Mouse (Mus musculus): ENCODE data around the gene Bmp8b.
"Not testable (repeated sequence)": the region's sequence is repeated elsewhere in the genome, so short reads cannot be mapped to it uniquely, and the experiment has no call there.

Gene Bmp8b

GRCm38 (mm10) chr4:123104651-123105450 lies at the start of gene Bmp8b:
TSS of gene Bmp8b (plus strand) at chr4:123105165.
- DNase-seq (ENCODE audit: low spot score) = peak; percentile 62

- DNase-seq (ENCODE audit: low spot score) = no peak
These were observed 48.3 kb upstream of the Bmp8b start for GRCm38 (mm10) chr4:123056560-123057109.

- DNase-seq (ENCODE audit: low spot score) = no peak
These were observed 47.0 kb upstream of the Bmp8b start for GRCm38 (mm10) chr4:123057957-123058356.

- no peak for DNase-seq (ENCODE audit: low spot score)
These were observed 43.2 kb upstream of the Bmp8b start for GRCm38 (mm10) chr4:123061744-123062143.

- no peak for DNase-seq (ENCODE audit: low spot score)
These were observed 36.3 kb upstream of the Bmp8b start for GRCm38 (mm10) chr4:123068646-123069045.

GRCm38 (mm10) chr4:123071266-123071966 lies 33.5 kb upstream of the Bmp8b start:
- DNase-seq (ENCODE audit: low spot score) = peak; percentile 82

GRCm38 (mm10) chr4:123076928-123077327 lies 28.0 kb upstream of the Bmp8b start:
- DNase-seq (ENCODE audit: low spot score) = no peak

- DNase-seq (ENCODE audit: low spot score) = no peak
These were observed 26.7 kb upstream of the Bmp8b start for GRCm38 (mm10) chr4:123078231-123078630.

- DNase-seq (ENCODE audit: low spot score) = peak; percentile 86
These were observed 24.2 kb upstream of the Bmp8b start for GRCm38 (mm10) chr4:123080791-123081190.

GRCm38 (mm10) chr4:123082283-123083163 lies 22.4 kb upstream of the Bmp8b start:
- peak; percentile 48 for DNase-seq (ENCODE audit: low spot score)

GRCm38 (mm10) chr4:123083323-123083902 lies 21.6 kb upstream of the Bmp8b start:
- DNase-seq (ENCODE audit: low spot score) = no peak

GRCm38 (mm10) chr4:123085290-123085689 lies 19.7 kb upstream of the Bmp8b start:
- no peak for DNase-seq (ENCODE audit: low spot score)

- no peak for DNase-seq (ENCODE audit: low spot score)
These were observed 18.6 kb upstream of the Bmp8b start for GRCm38 (mm10) chr4:123086381-123086780.

- DNase-seq (ENCODE audit: low spot score) = no peak
These were observed 12.3 kb upstream of the Bmp8b start for GRCm38 (mm10) chr4:123092621-123093020.

- DNase-seq (ENCODE audit: low spot score) = peak; percentile 66
These were observed 11.7 kb upstream of the Bmp8b start for GRCm38 (mm10) chr4:123093064-123093776.

- DNase-seq (ENCODE audit: low spot score) = no peak
These were observed 11.1 kb upstream of the Bmp8b start for GRCm38 (mm10) chr4:123093869-123094268.

- no peak for DNase-seq (ENCODE audit: low spot score)
These were observed 456 bp downstream of the Bmp8b start for GRCm38 (mm10) chr4:123105451-123105790.

GRCm38 (mm10) chr4:123105929-123106328 lies 964 bp downstream of the Bmp8b start:
- not testable (repeated sequence) for DNase-seq (ENCODE audit: low spot score)

- DNase-seq (ENCODE audit: low spot score) = no peak
These were observed 1.9 kb downstream of the Bmp8b start for GRCm38 (mm10) chr4:123106864-123107263.

GRCm38 (mm10) chr4:123108056-123108455 lies 3.1 kb downstream of the Bmp8b start:
- DNase-seq (ENCODE audit: low spot score) = no peak

- no peak for DNase-seq (ENCODE audit: low spot score)
These were observed 5.8 kb downstream of the Bmp8b start for GRCm38 (mm10) chr4:123110751-123111150.
